Mouse (Mus musculus) embryo, embryonic 10 days (tissue): ENCODE results near the gene Slc2a4.
"Not testable (repeated sequence)": the region's sequence is repeated elsewhere in the genome, so short reads cannot be mapped to it uniquely, and the experiment has no call there.

Experiments
- DNase-seq: peaks from one replicate; pipeline ENCODE4 v3.0.0-alpha.2; 2015; ENCODE audit warnings: low spot score

The Slc2a4 gene

DNA sequence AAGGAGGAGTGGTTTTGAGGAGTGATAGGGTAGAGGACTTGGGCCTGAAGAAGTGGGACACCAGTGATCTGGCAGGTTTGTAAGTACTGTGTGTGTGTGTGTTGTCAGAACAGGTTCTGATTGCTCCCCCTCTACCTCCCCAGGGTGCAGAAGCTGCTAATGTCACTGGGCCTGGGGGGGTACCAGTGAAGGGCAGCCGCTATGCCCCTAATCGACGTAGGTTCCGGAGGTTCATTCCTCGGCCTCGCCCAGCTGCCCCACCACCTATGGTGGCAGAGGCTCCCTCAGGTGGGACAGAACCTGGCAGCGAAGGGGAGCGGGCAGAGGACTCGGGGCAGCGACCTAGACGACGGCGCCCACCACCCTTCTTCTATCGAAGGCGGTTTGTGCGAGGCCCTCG lies 8.3 kb downstream of the Slc2a4 start:
- DNase-seq, result no peak

DNA sequence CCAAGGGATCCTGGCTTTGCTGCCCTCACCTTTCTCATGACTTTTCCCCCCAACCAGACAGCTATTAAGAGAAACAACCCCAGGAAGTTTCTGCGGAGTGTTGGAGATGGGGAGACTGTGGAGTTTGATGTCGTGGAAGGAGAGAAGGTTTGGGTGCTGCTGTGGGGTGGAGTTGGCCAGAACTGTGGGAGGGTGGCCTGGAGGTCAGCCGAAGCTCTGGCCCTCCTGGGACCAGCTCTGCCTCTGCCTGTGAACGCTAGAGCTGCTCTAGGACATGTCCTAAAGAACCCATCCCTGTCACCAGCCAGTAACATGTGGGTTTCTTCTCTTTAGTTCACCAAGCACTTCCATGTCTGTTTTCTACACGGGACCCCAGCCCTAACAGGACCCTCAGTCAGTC lies 8.8 kb downstream of the Slc2a4 start:
- DNase-seq, result no peak

DNA sequence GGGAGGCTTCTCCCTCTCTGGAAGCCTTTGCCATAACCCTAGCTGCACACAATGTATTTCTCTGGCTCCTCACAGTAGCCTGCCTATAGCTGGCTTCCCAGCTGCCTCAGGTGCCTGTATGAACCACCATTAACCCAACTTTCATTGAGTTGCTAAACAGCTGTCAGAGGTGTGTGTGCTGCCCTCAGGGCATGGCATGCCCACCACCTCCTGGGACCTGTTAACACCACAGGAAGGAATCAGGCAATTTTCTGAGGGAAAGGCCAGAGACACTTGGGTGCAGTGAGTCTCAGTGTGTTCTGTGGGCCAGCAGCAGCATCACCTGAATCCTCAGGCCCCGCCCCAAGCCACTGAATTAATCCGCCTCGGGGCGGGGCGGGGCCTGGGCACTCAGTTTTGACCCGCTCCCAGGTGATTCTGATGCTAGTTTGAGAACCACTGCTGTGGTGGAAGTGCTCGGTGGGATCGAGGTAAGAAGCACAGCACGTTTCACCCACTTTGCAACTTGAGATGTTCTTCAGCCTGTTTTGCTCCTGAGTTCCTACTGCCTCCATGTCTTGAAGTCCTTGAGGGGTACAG lies 9.5 kb downstream of the Slc2a4 start:
- DNase-seq, result no peak

DNA sequence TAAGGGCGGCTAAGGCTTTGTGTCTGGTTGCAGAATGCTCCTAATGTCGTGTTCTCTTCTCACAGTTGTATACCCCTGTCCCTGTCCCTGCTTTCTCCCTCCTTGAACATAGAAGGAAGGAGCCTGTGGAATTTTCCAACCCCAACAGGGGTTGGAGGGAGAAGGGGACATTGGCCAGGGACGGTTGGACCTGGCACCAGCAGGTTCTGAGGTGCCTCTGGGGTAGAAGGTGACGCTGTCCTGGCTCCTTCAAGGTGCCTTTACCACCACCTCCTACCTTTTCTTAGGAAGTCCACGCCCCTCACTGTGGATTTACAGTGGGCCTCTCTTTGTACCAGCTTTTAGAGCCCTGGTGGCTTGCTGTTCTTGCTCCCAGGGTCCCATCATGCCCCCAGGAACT lies 10.2 kb downstream of the Slc2a4 start:
- no peak for DNase-seq

DNA sequence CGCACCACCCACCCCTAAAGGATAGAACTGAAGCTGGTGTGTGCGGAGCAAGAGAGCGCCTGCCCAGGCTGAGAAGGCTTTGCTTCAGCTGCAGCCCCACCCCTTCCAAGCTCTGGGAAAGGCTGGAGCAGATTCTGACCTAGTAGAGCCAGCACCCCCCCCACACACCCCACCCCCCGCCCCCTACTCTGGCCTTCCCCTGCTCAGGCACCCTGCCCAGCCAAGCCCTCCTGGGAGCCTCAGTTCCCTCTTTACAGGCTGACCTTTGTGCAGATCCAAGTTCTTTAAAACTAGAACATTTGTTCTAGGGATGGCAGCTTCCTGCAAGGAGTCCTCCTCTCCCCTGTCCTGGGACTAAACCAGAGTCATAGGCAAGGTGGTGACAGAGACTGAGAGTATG lies 10.6 kb downstream of the Slc2a4 start:
- no peak for DNase-seq

DNA sequence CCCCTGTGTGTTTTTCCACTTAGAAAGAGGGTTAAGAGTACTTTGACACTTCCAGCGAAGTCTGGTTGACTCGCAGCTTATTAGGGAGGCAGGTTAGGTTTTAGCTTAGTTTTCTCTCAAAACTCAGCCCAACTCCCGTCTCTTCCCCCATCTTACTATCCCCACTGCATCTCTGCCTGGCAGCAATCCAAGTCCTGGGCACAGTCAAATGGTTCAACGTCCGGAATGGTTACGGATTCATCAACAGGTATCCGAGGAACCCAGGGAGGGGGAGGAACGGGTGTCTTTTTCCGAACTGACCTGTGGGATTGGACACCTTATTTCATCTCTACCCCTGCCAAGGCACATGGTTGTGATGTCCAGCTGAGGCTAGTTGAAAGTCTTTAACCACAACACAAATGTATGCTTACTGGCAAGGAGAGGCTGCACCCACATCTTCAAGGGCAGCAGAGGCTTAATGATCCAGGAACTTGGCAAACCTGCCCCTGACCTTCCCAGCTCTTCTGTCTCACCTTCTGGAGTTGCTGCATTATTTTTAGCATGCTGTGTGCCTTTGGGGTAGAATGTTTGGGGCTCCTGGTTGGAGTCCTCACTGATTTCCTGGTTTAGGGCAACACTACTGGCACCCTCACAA lies 11.2 kb downstream of the Slc2a4 start:
- DNase-seq, result no peak

DNA sequence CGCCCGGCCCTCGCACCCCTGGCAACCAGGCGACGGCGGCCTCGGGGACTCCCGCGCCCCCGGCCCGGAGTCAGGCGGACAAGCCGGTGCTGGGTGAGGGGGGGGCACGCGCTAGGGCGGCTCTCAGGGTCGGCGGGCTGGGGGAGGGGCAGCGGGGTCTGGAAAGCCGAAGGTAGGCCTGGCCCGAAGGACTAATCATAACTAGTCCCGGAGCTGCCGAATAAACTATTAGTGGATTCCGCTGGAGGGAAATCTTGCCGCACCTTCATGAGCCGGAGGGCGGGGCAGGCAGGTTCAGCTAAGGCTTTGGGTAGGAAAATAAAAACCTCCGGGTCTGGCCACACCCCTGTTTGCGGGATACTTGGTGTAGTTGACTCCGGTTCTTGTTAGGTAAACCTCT lies 11.8 kb downstream of the Slc2a4 start:
- no peak for DNase-seq

DNA sequence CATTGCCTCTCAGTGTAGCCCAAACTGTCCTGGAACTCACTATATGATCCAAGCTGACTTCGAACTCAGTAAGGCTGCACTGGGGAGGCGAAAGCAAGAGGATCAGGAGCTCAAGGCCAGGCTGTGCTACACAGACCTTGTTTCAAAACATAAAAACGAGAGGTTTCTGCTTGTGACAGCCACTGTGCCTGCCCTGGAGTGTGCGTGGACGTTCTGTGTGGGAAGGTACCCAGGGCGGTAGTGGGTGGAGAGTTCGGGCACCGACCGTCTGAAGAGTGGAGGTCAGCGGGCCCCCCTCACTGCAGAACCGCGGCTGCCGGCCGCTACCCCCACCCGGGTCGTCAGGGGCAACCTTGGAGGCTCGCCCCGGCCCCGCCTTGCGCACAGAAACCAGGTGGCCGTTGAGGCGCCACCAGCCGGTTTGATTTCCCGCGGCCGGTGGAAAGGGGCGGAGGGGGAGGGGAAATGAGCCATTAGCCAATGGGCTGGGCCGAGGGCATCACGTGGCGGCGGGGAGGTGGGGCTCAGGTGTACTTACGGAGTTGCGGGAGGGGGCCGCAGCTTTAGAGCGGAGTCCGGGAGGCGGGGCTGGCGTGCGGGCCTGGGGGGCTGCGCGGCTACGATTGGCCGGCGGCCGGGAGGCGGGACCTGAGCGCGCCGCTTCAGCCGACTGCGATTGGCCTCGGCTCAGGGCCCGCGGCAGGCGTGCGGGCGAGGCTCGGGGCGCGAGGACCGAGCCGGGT lies 12.7 kb downstream of the Slc2a4 start, which contains the start of gene Ybx2:
Gene Ybx2 (plus strand): TSS at position 660 of the 743 bp plus-strand sequence.
- DNase-seq, result peak; percentile 94

DNA sequence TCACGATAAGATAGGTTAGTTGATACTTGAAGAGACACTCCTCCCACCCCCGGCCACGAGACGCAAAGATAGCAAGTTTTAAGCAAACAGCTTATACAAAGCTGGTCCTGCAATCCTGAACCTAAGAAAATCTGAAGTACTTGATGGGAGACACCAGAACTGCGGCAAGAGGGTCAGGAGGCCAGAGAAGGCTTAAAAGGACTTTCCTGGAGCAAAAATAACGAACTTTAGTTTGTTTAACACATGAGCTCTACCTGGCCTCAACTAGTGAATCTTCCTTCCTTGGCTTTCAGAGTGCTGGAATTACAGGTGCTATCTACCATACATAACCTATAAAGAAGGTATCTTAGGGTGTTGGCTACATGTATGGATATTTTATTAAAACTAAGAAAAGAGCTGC lies 13.3 kb downstream of the Slc2a4 start:
- DNase-seq, result no peak

DNA sequence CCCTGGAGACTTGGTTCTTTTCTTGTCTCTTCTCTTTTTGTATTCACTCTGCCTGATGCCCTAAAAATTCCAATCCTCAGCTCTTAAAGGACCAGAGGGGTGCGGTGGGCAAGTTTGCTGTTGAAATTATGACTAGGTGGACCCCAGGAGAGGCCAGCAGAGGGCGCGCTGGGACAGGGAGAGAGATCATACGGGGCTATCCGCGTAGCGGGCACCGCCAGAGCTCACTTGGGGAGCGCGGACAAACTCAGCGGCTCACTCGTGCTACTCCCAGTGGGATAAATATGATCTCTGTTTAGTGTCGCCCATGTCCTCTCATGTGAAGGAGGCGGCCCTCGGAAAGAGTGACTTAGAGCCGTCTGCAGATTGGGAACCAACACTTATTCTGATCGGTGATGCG lies 13.8 kb downstream of the Slc2a4 start:
- peak; percentile 95 for DNase-seq

DNA sequence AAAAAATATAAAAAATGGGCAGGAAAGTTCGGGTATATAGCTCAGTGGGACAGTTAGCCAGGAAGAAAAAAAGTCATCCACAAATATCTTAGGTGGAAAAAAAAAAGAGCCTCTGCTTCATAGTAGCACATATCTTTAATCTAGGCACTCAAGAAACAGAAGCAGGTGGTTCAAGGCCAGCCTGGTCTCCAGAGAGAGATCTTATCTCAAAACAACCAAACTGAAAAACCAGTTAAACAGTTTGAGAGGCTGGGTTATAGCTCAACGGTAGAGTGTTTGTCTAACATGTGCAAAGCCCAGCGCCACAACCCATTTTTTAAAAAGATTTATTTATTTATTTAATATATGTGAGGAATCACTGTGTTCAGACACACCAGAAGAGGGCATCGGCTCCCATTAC lies 14.9 kb downstream of the Slc2a4 start:
- DNase-seq, result no peak

DNA sequence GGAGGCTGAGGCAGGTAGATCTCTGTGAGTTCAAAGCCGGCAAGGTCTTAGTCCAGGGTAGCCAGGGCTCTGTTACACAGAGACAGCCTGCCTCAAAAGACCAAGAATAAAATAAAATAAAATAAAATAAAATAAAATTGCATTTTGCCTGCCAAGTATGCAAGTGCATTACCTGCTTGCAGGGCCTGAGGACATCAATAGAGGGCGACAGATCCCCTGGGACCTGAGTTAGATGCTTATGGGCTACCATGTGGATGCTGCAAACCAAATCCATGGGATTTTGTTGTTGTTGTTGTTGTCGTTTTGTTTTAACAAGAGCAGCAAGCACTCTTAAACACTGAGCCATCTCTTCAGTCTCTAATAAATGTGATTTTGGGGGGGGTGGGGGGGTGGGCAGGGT lies 15.7 kb downstream of the Slc2a4 start:
- no peak for DNase-seq

DNA sequence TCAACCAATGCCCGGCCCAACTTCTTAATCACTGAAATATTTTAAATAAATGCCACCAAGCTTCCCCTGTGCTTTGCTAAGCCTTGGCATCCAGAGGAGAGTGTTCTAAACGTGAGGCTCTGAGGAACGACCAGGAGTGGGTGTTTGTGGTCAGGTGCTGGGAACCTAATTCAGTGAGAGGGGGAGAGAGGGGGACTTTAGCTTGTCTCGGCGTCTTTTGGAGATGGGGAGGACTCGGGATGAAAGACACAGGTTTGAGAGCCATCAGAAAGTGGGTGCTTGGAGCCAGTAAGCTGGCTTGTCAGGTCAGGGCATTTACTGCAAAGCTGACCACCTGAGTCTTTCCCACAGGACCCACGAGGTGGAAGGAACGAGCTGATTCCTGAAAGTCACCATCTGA lies 16.2 kb downstream of the Slc2a4 start:
- no peak for DNase-seq

DNA sequence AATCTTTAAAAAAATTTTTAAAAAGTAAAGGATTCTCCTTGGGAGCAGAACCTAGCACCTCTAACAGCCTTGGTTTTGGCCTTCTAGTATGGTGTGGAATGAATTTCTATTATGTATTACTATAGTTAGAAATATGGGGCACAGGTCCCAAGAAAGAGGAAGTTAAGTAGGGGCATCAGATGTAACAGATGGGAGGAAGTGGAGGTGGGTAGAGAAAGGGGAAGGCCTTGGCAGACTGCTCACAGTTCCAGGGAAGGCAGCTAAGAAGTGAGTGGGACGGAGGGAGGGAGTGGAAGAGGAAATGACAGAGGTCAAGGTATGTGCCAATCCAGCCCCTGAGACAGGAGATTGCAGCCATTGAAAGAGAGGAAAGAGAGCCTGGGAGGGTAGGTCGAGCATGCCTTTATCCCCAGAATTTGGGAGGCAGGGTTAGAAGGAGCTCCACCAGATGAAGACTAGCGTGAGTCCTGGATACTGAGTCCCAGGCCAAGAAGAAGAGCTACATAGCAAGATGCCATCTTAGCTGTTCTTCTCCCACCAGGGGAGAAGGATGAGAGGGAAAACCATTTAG lies 16.9 kb downstream of the Slc2a4 start:
- no peak for DNase-seq

DNA sequence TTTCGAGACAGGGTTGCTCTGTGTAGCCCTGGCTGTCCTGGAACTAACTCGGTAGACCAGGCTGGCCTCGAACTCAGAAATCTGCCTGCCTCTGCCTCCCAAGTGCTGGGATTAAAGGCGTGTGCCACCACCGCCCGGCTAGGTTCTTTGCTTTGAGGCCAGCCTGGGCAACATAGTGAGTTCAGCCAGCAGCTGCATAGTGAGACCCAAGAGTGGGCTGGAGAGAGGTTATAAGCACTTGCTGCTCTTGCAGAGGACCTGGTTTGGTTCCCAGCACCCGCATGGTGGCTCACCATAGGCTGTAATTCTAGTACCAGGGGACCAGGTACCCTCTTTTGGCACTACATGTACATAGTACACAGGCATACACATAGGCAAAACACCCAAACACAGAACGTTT lies 17.8 kb downstream of the Slc2a4 start:
- not testable (repeated sequence) for DNase-seq

DNA sequence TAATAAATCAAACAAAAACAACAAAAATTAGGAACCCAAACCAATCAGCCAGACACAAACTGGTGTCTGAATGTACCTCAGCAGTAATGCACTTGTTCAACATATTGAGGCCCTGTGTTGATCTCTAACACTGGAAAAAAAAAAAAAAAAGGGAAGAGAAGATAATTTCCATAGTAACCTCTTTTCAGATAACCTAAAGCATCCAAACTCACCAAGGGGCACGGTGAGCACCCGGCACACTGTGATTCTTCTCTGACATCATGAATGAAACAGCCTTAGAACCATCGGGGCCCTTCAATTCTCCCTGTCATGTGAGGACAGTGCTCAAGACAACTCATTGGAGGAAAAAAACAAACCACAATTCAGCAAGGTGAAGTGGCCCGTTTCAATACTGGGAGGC lies 18.3 kb downstream of the Slc2a4 start:
- no peak for DNase-seq

DNA sequence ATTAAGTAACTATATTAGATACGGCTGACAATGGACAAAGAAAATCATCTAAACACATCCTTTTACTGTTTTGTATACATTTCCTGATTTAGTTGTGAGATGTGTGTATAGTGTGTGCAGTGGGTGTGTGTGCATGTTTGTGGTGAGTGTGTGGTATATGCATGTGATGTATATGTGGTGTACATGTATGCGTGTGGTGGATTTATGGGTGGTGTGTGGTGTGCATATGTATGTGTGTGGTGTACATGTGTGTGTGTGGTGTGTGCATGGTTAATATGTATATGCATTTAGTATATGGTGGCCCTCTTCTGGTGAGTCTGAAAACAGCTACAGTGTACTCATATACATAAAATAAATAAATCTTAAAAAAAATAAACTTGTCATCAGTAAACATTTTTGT lies 20.5 kb downstream of the Slc2a4 start:
- no peak for DNase-seq

DNA sequence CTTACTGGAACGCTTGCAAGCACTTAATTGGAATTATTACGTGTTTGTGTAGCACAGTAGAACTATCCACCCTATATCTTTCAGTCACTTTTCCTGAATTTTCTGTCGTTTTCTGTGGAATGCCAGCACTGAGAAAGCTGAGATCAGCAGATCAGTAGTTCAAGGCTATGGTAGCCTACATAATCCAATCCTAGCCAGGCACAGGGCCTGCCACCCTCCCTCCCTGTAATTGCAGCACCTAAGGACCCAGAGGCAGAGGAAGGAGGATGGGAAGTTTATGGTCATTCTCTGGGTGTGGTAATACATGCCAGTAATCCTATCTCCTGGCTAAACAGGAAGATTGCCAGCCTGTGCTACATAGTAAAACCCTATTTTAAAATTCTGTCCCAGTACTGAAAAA lies 25.2 kb downstream of the Slc2a4 start:
- DNase-seq, result no peak

DNA sequence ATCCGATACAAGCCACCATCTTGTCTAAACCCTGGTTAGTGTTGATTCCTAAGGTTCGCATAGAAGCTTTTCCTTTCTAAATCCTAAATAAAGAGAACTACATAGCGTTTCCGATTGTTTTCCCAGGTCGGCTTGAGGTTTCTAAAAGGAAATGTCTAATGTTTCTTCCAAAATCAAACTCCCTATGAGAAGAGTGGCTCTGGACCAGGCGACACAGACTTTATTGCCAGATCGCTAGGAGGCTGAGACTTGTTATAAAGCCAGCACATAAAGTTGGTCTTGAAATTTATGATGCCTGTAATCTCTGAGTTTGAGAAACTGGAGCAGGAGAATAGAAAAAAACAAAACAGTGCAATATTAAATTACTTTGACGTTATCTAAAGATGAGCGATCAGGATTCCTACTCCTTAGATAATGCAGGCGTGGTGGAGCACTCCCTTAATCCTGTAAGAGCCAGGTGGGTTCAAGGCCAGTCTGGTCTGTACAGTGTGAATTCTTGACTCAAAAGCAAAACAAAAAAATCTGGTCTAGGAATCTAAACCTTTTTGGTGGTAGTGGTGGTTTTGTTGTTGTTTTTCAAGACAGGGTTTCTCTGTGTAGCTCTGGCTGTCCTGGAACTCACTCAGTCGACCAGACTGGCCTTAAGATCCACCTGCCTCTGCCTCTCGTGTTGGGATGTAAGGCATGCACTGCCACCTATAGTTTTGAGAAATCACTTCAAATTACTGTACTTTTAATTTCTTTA lies 25.8 kb downstream of the Slc2a4 start:
- no peak for DNase-seq

DNA sequence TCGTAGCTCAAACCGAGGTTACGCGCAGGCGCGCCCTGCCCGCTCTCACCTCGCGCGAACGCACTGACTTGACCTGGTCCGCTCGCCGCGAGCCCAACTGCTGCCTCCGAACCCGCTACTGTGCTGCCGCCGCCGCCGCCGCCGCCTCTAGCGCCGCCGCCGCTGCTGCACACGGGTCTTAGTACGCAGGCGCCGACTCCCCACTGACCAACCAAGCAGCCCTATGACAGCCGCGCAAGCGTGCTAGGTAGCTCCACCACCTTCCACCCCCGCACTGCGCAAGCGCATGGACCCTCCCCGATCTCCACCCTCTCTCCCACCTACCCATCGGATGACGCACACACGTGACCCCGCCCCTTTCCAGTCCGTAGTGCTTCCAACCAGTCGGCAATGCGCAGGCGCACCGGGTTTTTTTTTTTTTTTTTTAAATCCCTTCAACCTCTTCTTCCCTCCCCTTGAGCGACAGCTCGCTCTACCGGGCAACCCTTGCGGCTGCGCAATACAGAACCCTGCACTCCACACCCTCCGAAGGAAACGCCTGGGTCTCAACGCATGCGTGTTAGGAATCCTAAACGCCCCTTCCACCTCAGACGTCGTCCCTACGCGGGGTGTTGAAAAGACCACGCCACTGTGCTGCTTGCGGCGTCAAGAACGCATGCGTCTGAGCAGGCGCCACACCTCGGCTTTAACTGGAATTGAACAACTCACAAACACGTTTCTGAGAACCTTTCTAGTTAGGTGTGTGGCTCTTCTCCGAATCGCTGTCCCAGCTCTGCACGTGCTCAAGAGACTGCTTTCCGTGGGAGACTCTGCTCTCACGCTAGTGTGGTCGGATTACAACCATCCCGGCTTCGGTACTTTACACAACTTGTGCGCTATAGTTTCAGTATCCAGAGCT lies 26.6 kb downstream of the Slc2a4 start, which contains the start of gene Eif5a:
Gene Eif5a (minus strand): TSS at position 845 of the 898 bp plus-strand sequence.
- DNase-seq, result peak; percentile 100
